Mouse (Mus musculus) left cerebral cortex, postnatal 25 days (tissue): ENCODE results near the gene Arl15. TPM values are rescaled to one million over a fixed set of nuclear protein-coding genes. Genes with fewer than 3 reads are reported as not detected.

Experiments
- DNase-seq, 2 experiments: peaks; one replicate each; pipeline ENCODE4 v3.0.0; 2022; ENCODE audit warnings: low spot score in 2 of 2, mixed read lengths in 1 of 2
- intact Hi-C: fragments of 180-260 bp; cut with DNase I; formaldehyde crosslinking; loops from one replicate; pipeline ENCODE4 v1.15.1; 2025
- total RNA-seq, 2 experiments: library from RNA; stranded (reverse); gene quantifications; 2 replicates each; pipeline ENCODE4 v1.2.3; 2021

Arl15 gene
- total RNA-seq, 2 experiments from 2014 or later = 33.7 to 40.8 TPM

DNA sequence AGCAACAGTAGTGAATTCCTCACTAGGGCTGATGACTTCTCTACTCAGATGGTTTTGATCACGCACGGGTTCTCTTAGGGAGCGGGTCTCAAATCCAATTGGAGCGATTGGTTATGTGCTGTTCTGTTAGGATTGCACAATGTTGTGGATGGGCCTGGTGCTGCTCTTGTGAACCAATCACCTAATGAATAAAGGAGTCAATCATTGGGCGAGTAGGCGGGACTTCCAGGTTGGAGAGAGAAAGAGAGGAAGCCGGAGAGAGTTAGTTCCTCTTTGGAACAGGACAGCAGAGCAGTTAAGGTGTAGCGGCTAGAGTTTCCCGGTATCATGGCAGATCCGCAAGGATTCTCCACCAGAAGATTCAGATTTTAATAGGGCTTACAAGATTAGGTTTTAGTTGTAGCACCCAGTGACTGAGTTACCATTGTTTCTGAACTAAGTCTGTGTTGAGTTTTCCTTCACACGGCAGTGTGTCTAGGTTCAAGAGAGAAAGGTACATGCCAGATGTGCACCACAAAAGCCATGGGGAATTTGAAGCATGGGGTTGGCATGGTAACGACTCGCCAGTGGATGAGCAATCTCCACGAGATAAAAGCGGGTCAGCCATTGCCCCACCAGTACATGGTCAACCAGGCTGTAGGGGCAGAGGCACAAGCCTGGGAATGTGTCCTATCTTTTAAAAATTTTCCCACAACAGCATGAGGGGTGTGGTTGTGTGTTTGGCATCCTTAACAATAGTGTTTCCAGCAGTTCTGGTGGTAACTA lies 408.7 kb downstream of the Arl15 start:
- intact Hi-C loops = no loop called here
- DNase-seq = no peak

Other genes with a start within 250 kb of the Arl15 start
- 10 to 100 TPM; 21.4 to 25.7 TPM for gene Snx18, start 175.9 kb upstream of the Arl15 start, total RNA-seq
- gene Hspb3, start 130.8 kb upstream of the Arl15 start, total RNA-seq = 1 to 10 TPM; 8.1 to 9.1 TPM